Mouse (Mus musculus) hindbrain, embryonic 14.5 days (tissue): ENCODE measurements at regions not wholly inside any gene's neighbourhood (a gene's known extent, or its start where the extent isn't known, plus 50 kb on each side); places are given as distances from the start of the nearest gene placed in this dataset.

Source experiments
- ATAC-seq: fragments of 200-750 bp; cut with Nextera tagmentation; 2 replicates; pipeline ENCODE4 v1.8.0; 2017; ENCODE audit warnings: moderate number of reproducible peaks, mild to moderate bottlenecking, moderate TSS enrichment, moderate library complexity; ENCODE audit not compliant: low FRiP score
- DNase-seq: peaks from one replicate; pipeline ENCODE4 v3.0.0-alpha.2; 2015; ENCODE audit warnings: low spot score
- H3K27ac ChIP-seq: fragments of 300-500 bp; sonication (generic); 2 replicates; pipeline ENCODE4 v1.5.1; 2014; ENCODE audit warnings: mild to moderate bottlenecking, moderate library complexity
- H3K27me3 ChIP-seq: fragments of 300-500 bp; sonication (generic); 2 replicates; pipeline ENCODE4 v1.6.1; 2014; ENCODE audit warnings: mild to moderate bottlenecking, low read length, mixed read lengths; ENCODE audit not compliant: control insufficient read depth, insufficient read depth
- H3K36me3 ChIP-seq: fragments of 300-500 bp; sonication (generic); replicated peaks from 2 replicates; pipeline ENCODE4 v1.6.1; 2014; ENCODE audit not compliant: control insufficient read depth, insufficient read depth
- H3K4me1 ChIP-seq: fragments of 300-500 bp; sonication (generic); replicated peaks from 2 replicates; pipeline ENCODE4 v1.6.1; 2014; ENCODE audit warnings: antibody characterized with exemption, low read length, mixed read lengths; ENCODE audit not compliant: control insufficient read depth, insufficient read depth
- H3K4me2 ChIP-seq: fragments of 300-500 bp; sonication (generic); replicated peaks from 2 replicates; pipeline ENCODE4 v1.6.1; 2014; ENCODE audit warnings: mild to moderate bottlenecking, moderate library complexity
- H3K4me3 ChIP-seq: fragments of 300-500 bp; sonication (generic); replicated peaks from 2 replicates; pipeline ENCODE4 v1.5.1; 2014; ENCODE audit warnings: mild to moderate bottlenecking, low read length
- H3K9ac ChIP-seq: fragments of 300-500 bp; sonication (generic); 2 replicates; pipeline ENCODE4 v1.6.1; 2014
- H3K9me3 ChIP-seq: fragments of 300-500 bp; sonication (generic); 2 replicates; pipeline ENCODE4 v1.6.1; 2016; ENCODE audit warnings: low read length; ENCODE audit not compliant: control insufficient read depth
- WGBS: fragments of 180-500 bp; shearing (Covaris S2); extraction: QIAGEN DNeasy Blood & Tissue Kit; methylation state at CpG from one replicate; pipeline ENCODE4 v1.1.7; 2014; 5-methylcytosine and 5-hydroxymethylcytosine counted together

DNA sequence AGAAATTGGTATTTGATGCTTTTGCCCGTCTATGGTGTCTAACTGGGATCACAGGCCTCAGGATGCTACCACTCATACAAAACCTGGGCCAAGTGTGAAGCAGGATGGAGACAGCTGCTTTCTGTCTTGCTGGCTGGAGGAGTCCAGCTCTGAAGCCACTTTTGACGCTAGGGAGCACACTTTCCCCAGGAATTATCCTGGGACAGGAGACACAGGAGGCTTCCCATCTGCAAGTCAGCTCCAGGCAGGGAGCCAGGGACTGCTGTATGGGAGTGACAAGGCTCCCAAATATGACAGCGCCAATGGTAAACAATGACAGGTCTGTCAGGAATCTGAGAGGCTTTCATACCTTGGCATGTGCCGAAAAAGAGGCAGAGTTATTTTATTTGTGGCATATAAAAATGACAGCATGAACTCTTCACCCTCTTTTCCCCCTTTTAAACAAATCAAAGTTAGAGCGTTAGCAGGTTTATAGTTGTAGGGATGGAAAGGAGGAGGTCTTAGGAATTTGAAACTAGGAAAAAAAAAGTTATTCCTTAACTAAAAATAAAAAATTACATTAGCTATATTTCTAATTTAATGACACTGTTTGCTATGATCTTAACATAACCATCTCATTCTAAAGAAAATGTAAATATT is 938.9 kb upstream of the Slc10a2 start:
- no peaks in the 10 kb centered on the region for H3K4me1 ChIP-seq
- H3K4me3 ChIP-seq: no peak overlapping the region
- WGBS: 37% methylated on average over 5 of the region's 5 CpGs
- no peaks in the 10 kb centered on the region for H3K27me3 ChIP-seq
- ATAC-seq (peak; percentile 64; the same call in 1 of the 2 replicates), DNase-seq (peak; percentile 71)
- H3K27ac ChIP-seq: no peak overlapping the region
- no peak overlapping the region for H3K4me2 ChIP-seq
- no peak overlapping the region for H3K9ac ChIP-seq
- H3K9me3 ChIP-seq: no peaks in the 10 kb centered on the region
- no peaks in the 10 kb centered on the region for H3K36me3 ChIP-seq

DNA sequence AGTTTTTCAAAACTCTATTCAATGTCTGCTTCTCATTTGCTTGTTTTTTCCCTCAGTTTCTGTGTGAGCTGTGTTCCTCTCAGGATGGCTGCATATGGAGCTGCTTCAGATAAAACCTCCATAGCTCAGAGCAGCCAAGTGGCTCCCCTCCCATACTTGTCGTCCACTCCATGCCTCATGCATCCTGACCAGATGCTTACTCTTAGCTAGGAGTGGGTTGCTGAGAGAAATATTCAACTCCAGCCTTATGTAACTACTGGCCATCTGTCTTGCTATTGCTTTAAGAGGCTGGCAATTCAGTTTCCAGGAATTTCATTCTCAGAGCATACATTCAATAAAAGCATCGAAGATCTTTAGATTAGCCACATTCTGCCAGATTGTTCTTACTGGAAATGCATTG is 907.1 kb upstream of the Slc10a2 start:
- Histone ChIP-seq H3K27me3 (no peaks in the 10 kb centered on the region), H3K4me2 (no peak overlapping the region), H3K36me3 (no peaks in the 10 kb centered on the region), H3K9ac (no peak overlapping the region), H3K27ac (no peak overlapping the region), H3K4me1 (no peaks in the 10 kb centered on the region), H3K4me3 (no peak overlapping the region), H3K9me3 (no peaks in the 10 kb centered on the region)
- 66% methylated on average over 2 of the region's 2 CpGs for WGBS
- no peak for DNase-seq
- ATAC-seq: no peak

DNA sequence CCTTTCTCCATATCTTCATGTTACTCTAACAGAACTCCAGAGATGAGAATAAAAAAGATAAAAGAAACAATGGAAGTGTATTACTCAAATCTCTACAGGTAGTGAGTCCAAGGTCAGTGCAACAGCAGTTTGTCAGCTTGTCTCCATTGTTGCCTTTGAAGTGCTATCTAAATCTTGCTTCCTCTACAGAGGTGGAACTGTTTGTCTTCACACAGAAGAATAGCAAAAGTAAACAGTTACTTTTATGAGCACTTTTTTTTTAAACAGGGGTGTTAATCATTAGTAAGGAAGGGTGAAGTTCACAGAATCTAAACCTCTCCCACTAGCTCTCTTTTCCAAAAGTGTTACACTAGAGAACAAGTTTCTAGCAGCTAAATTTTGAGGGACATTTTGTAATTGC is 906.0 kb upstream of the Slc10a2 start:
- no peak for ATAC-seq

DNA sequence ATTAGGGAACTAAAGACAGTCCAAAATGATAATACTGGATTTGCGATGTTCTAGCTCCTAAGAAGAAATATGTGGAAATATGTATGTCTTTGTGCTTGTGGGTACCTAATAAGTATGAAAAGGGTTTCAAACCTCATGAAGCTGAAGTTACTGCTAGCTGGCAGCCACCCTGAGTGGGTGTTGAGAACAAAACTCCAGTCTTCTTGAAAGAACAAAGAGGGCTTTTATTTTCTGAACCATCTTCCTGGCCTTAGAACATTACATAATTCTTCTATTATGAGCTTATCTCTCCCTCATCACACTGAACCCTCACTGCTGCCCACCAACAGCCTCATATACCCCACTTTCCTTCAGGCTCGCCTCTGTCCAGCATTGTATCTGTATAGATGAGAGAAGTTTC is 905.6 kb upstream of the Slc10a2 start:
- Histone ChIP-seq H3K9ac (no peak overlapping the region), H3K27me3 (no peaks in the 10 kb centered on the region), H3K9me3 (no peaks in the 10 kb centered on the region), H3K4me3 (no peak overlapping the region), H3K4me2 (no peak overlapping the region), H3K27ac (no peak overlapping the region), H3K4me1 (no peaks in the 10 kb centered on the region), H3K36me3 (no peaks in the 10 kb centered on the region)
- no peak for DNase-seq
- no peak for ATAC-seq
- WGBS: 86% methylated on average over 2 of the region's 2 CpGs

More for the DNA sequence above, 906.0 kb upstream of the Slc10a2 start:
- Histone ChIP-seq H3K27ac (no peak overlapping the region), H3K36me3 (no peaks in the 10 kb centered on the region), H3K9ac (no peak overlapping the region), H3K4me1 (no peaks in the 10 kb centered on the region), H3K27me3 (no peaks in the 10 kb centered on the region), H3K4me3 (no peak overlapping the region), H3K4me2 (no peak overlapping the region), H3K9me3 (no peaks in the 10 kb centered on the region)
- DNase-seq: no peak

DNA sequence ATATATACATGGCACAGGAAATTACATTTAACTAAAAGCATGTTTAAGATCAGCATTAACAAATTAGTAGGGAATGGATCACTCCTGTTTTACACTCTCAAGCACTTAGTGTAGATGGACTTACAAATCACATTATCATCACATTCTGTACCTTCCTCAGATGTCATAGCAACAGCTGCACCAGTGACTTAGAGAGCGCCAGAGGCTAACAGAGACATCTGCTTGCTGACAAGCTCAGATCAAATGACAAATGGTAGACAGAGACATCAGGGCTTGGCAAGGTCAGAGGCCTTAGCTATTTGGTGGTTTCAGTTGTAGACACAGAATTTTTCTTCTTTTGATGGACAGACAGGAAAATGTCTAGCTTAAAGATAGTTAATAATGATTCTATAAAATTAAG is 897.5 kb upstream of the Slc10a2 start:
- H3K9ac ChIP-seq: no peak overlapping the region
- no peak overlapping the region for H3K27ac ChIP-seq
- no peaks in the 10 kb centered on the region for H3K36me3 ChIP-seq
- no peak for DNase-seq
- 30% methylated on average over 1 of the region's 1 CpGs for WGBS
- no peak overlapping the region for H3K4me3 ChIP-seq
- H3K27me3 ChIP-seq: no peaks in the 10 kb centered on the region
- H3K4me2 ChIP-seq: no peak overlapping the region
- H3K4me1 ChIP-seq: no peaks in the 10 kb centered on the region
- no peaks in the 10 kb centered on the region for H3K9me3 ChIP-seq
- no peak for ATAC-seq

DNA sequence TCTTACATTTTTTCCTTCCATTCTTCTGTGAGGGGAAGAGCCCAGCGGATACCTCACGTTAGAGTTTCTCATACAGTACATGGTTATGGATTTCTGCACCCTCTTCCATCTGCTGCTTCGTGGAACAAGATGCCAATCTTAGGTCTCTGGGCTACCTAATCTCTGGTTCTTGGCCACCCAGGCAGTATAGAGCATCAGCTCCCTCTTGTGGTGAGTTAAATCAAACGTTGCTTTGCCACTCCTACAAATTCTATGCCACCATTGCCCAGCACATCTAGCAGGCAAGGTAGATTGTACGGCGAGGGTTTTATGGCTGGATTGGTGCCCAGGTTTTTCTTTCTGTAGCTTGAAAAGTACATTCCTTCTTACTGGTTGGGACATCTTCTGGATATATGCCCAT is 889.7 kb upstream of the Slc10a2 start:
- no peaks in the 10 kb centered on the region for H3K27me3 ChIP-seq
- no peak for DNase-seq
- no peaks in the 10 kb centered on the region for H3K36me3 ChIP-seq
- no peaks in the 10 kb centered on the region for H3K9me3 ChIP-seq
- H3K9ac ChIP-seq: no peak overlapping the region
- ATAC-seq: no peak
- WGBS: 66% methylated on average over 6 of the region's 6 CpGs
- no peaks in the 10 kb centered on the region for H3K4me1 ChIP-seq
- H3K4me2 ChIP-seq: no peak overlapping the region
- no peak overlapping the region for H3K27ac ChIP-seq
- no peak overlapping the region for H3K4me3 ChIP-seq

DNA sequence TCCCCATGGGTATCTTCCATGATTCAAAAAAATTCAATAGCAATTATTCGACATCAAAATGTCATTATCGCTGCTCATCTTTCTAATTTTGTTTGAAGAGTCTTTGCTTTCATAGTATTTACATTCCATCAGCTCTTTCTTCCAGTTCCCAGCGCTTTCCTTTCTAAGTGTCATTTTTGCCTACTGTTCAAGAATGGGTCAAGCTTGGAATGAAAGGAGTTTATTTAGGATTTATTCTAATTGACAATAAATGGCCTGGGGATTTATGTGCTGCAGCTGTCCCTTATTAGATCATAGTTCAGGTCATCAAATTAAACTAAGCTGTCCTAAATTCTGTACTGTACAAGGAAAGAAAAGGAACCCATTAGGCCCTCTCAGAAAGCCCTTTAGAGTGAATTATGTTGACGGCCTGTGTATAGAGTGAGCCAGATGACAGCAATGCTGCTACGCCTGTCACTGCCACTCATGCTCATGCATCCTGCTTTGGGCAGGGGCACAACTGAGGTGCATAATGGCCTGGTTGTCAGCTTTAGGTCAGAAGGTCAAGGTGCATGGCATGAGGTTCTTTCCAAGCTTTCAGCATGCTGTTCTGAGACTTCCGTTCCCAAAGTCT is 860.4 kb upstream of the Slc10a2 start:
- WGBS: 61% methylated on average over 6 of the region's 6 CpGs
- no peaks in the 10 kb centered on the region for H3K27me3 ChIP-seq
- no peak overlapping the region for H3K27ac ChIP-seq
- H3K36me3 ChIP-seq: no peaks in the 10 kb centered on the region
- no peak overlapping the region for H3K9ac ChIP-seq
- ATAC-seq (no peak), DNase-seq (no peak)
- H3K4me3 ChIP-seq: no peak overlapping the region
- H3K4me2 ChIP-seq: no peak overlapping the region
- no peaks in the 10 kb centered on the region for H3K9me3 ChIP-seq
- H3K4me1 ChIP-seq: no peaks in the 10 kb centered on the region

DNA sequence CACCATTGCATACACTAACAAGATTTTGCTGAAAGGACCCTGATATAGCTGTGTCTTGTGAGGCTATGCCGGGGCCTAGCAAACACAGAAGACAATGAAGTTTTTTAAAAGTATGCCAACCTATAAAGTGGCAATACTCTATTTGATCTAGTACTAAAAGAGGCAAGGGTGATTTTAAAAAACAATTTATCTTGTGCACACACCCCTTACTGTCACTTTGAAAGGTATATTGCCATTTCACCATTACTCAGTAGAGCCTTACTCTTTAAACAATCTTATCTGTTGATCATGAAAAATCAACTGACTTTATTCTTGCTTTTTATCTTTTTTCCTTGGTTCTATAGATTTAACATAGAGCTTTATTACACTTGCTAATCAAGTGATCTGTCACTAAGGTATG is 859.1 kb upstream of the Slc10a2 start:
- Histone ChIP-seq H3K4me2 (no peak overlapping the region), H3K9ac (no peak overlapping the region), H3K4me1 (no peaks in the 10 kb centered on the region), H3K9me3 (no peaks in the 10 kb centered on the region), H3K27me3 (no peaks in the 10 kb centered on the region), H3K27ac (no peak overlapping the region), H3K4me3 (no peak overlapping the region), H3K36me3 (no peaks in the 10 kb centered on the region)
- 96% methylated on average over 1 of the region's 1 CpGs for WGBS
- ATAC-seq (no peak), DNase-seq (no peak)

DNA sequence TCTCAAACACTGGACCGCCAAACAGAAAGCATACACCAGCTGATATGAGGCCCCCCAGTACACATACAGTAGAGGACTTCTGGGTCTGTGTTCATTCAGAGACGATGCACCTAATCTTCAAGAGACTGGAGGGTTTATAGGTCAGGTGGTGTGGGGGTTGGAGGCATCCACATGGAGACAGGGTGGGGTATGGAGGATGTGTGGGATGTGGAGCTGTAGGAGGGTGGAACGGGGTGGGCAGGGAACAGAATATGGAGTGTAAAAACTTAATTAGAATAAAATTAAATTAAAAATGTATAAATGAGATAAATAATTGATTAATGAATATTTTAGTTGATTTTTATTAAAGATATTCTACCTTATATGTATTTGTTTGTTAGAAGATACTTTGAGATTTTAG is 832.9 kb upstream of the Slc10a2 start:
- Histone ChIP-seq H3K36me3 (no peaks in the 10 kb centered on the region), H3K27ac (no peak overlapping the region), H3K9ac (no peak overlapping the region), H3K27me3 (no peaks in the 10 kb centered on the region), H3K4me2 (no peak overlapping the region), H3K9me3 (no peaks in the 10 kb centered on the region), H3K4me3 (no peak overlapping the region), H3K4me1 (no peaks in the 10 kb centered on the region)
- ATAC-seq (no peak), DNase-seq (no peak)
- WGBS: 88% methylated on average over 3 of the region's 3 CpGs

DNA sequence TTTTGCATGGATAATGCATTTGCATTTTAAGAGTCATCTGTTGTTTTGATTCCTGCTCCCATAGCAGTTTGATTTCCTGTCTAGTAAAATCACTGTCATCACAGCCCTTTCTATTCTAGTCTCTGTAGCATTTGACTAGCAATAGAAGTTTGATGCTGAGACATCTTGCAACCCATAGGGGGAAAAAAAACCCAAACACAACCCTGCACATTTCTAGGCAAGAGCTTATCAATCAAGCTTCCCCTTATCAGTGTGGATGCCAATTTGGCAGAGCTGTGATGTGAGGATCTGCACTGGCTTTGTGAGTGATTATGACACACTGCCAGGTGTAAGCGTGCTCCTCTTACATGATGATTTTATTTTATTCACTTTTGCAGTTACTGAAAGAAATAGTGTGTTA is 813.0 kb upstream of the Slc10a2 start:
- H3K27ac ChIP-seq: no peak overlapping the region
- no peaks in the 10 kb centered on the region for H3K9me3 ChIP-seq
- no peak overlapping the region for H3K9ac ChIP-seq
- no peak overlapping the region for H3K4me3 ChIP-seq
- H3K4me1 ChIP-seq: no peaks in the 10 kb centered on the region
- no peaks in the 10 kb centered on the region for H3K36me3 ChIP-seq
- H3K4me2 ChIP-seq: no peak overlapping the region
- no peak for ATAC-seq
- DNase-seq: no peak
- 78% methylated on average over 1 of the region's 1 CpGs for WGBS
- H3K27me3 ChIP-seq: no peaks in the 10 kb centered on the region
